Mouse (Mus musculus): ENCODE measurements at regions not wholly inside any gene's neighbourhood (a gene's known extent, or its start where the extent isn't known, plus 50 kb on each side); places are given as distances from the start of the nearest gene placed in this dataset.
A peak's percentile ranks its signal among the peaks of the same experiment; 100 is the strongest.

- DNase-seq = no peak
These were observed 55.4 kb downstream of the Pja1 start for GRCm38 (mm10) chrX:99415701-99416100.

DNA sequence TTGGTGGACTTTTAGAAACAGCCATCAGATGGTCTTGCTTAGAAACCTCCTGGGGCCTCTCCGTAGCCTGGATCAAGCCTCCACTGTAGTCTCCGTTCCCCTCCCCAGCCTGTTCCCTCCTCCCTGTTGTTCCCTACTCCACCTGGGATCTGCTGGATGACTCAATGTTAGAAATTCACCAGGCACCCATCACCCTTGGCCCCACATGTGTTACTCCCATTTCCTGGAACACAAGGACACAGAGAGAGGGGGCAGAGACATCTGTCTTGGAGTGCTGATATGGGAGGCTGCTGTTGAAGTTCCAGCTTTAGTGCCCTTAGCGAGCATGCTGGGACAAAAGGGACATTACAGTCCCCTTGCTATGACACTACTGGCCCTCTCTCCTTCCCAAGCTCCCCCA lies 60.1 kb downstream of the Pja1 start:
- no peak for DNase-seq

DNA sequence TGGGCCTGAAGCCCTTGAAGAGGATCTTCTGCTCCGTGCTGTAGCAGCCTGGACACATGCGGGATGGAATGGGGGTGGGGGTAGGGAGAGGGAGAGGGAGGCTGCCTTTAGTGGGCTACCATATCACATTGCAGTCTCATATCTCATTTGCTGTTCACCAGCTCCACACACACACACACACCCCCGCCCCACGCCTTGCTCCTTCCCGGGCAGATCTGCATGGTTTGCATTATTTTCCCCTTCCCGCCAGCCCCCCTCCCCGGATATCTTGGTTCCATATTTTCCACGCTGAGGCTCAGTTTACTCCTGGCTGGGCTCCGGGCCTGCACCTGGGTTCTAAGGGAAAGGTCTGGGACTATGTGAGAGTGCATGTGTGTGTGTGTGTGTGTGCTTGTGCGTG lies 61.2 kb downstream of the Pja1 start:
- DNase-seq = no peak

DNA sequence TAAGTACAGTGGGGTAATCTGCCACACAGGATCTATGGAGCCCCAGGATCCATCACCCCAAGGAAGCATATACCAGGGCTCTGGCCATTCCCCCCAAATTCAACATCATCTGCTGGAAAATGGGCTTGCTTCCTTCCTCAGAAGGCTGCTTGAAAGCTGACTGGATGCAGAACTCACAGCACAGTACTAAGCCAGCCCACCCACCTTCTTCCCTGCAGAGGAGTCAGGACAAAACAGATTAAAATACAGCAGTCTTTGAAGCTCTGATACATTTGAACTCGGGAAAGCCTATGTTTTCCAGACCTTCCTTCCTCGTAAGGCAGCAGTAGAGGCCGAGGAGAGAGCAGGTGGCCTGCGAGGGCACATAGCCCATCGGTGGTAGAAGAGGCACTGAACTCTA lies 61.7 kb downstream of the Pja1 start:
- DNase-seq = no peak

DNA sequence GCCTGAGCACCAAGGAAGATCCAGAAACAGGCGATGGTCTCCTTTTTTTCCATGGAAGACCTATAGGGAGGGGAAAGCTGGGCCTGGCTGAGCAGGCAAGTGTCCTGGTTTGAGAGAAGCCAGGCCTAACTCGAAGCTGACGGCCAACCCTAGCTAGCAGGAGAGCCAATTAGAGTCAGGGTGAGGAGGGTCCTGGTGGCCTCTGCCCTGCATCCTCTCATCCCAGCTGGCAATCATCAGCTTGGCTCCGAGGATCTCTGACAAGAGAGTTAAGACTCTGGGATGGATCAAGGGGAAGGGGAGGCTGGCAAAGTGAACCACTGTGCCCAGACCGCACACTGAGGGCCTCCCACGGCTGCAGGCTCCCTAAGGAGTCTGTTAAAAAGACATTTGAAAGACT lies 62.3 kb downstream of the Pja1 start:
- no peak for DNase-seq

GRCm38 (mm10) chrX:99405843-99406242 lies 65.2 kb downstream of the Pja1 start:
- no peak for DNase-seq

- no peak for DNase-seq
These were observed 67.4 kb downstream of the Pja1 start for GRCm38 (mm10) chrX:99403521-99404149.

GRCm38 (mm10) chrX:99402841-99403520 lies 68.1 kb downstream of the Pja1 start:
- peak; percentile 58 for DNase-seq

DNA sequence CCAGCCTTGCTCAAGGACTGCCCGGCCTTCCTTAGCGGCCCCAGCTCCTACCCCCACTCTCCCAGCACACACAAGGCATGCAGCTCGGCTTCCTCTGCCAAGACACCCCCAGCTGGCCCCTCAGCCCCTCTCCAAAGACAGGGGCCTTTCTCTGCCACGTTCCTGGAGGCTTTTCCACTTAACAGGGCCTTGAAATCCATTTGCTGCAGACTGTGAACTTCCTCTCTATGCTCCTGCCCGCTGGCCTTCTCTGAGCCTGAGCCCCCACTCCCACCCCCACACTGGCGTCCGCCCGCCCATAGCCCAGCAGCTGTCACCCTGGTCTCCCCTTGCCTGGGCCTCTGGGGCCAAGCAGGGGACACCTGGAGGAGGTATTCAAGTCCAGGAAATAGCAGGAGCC lies 73.7 kb downstream of the Pja1 start:
- DNase-seq = no peak

- no peak for DNase-seq
These were observed 74.9 kb downstream of the Pja1 start for GRCm38 (mm10) chrX:99396180-99396579.

GRCm38 (mm10) chrX:99395067-99395466 lies 76.0 kb downstream of the Pja1 start:
- no peak for DNase-seq

- no peak for DNase-seq
These were observed 79.4 kb downstream of the Pja1 start for GRCm38 (mm10) chrX:99391628-99392027.

GRCm38 (mm10) chrX:99390462-99390838 lies 80.6 kb downstream of the Pja1 start:
- DNase-seq = no peak

DNA sequence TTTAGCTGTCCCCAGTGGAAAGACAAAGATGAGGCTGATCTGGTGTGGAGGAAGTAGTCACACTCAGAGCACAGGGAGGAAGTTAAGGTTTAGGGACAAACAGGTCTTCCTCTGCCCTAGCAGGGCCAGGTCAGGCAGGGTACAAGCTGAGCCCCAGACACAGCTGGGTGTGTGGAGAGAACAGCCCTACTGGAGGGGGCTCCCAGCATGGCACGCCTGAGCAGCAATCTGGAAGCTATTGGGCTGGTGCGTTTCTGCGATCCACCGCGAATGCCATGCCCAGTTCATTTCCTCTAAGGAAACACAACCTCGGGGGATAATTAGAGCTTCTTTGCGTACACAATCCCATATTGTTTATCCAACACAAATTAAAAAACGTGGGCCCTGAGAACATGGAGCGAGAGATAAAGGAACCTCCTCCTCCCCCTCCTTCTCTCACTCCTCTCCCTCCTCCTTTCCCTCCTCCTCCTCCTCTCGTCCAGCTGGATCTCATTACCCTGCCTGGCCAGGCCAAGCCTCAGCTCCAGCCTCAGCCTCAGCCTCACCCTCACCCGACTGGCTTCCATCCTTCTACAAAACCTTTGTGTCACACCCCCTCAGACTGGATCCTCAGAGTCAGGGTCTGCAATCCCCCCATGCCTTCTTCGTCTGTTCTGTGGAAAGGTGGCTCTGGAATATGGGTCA lies 81.2 kb downstream of the Pja1 start:
- DNase-seq = no peak

DNA sequence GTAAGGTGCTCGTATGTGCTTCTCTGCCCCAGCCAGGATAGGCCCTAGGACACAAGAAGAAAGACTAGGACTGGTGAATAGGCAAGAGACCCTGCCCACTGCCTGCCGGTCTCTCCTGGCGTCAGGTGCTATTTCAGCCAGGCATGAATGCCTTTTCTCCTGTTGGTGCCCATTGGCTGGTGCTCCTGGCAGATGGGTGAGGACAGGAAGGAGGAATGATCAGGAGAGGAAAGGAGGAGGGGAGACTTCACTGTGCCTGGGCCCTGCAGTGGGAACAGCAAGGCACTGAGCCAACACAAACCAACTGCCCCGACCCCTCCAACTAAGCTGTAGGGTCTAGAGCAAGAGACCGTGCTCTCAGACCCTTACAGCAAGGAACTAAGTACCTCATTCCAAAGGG lies 100.4 kb downstream of the Pja1 start:
- no peak for DNase-seq

- DNase-seq = peak; percentile 54
These were observed 101.7 kb downstream of the Pja1 start for GRCm38 (mm10) chrX:99369258-99369900.

GRCm38 (mm10) chrX:99364072-99364471 lies 107.0 kb downstream of the Pja1 start:
- DNase-seq = no peak

- peak; percentile 19 for DNase-seq
These were observed 110.8 kb downstream of the Pja1 start for GRCm38 (mm10) chrX:99360095-99360890.

DNA sequence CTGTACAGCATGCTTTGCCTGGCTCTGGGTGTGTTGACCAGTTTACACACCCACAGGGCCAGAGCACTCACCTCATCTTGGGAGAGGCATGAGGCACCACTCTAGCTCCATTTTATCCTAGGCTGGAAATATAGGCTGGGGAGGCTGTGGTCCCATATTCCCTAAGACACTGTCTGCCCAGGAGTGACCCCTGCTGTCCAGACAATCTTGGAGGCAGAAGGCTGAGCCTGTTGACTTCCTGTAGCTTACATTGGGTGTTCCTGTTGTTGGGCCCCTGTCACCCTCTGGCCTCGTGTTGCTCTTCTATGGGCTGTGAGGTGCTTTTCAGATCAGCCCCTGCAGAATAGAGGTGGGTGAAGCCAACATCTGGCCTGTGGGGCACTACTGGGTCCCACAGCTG lies 112.3 kb downstream of the Pja1 start:
- DNase-seq = peak; percentile 60

- peak; percentile 21 for DNase-seq
These were observed 112.9 kb downstream of the Pja1 start for GRCm38 (mm10) chrX:99358051-99358617.

GRCm38 (mm10) chrX:99355128-99355527 lies 115.9 kb downstream of the Pja1 start:
- no peak for DNase-seq

DNA sequence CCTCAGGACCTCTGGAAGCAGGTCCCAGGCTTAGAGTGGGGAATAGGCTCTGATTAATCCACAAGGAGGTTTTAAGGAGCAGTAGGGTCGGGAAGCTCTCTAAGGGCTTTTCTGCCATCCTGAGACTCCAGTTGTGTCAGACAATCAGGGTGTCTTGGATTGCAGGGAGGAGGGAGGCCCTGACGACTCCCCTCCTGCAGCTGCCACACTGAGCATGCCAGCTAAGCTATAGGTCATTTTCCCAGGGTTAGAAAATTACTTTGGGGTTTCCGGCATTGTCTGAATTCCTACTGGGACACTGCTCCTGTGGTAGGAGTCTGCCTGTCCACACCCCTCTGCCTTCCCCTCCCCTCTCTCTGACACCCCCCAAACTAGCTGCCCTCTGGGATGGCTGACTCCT lies 120.8 kb downstream of the Pja1 start:
- DNase-seq = no peak

Data from heart, postnatal 4 days (tissue).